Mouse (Mus musculus) frontal cortex, postnatal 10 days (tissue): ENCODE results near the gene Gm6034.
A peak's percentile ranks its signal among the peaks of the same experiment; 100 is the strongest.
"Not testable (repeated sequence)": the region's sequence is repeated elsewhere in the genome, so short reads cannot be mapped to it uniquely, and the experiment has no call there.

Experiments
- DNase-seq, 2 experiments: peaks; one replicate each; pipeline ENCODE4 v3.0.0; 2022; ENCODE audit warnings: low spot score in 2 of 2, mixed read lengths in 1 of 2

Gene Gm6034

GRCm38 (mm10) chr17:36082519-36083232, 39.9 kb downstream of the Gm6034 start:
- DNase-seq: not testable (repeated sequence)

GRCm38 (mm10) chr17:36083266-36083869, 40.6 kb downstream of the Gm6034 start:
- DNase-seq: peak in 1 of 2 experiments; percentile 21

GRCm38 (mm10) chr17:36083870-36084451, 41.2 kb downstream of the Gm6034 start:
- DNase-seq: no peak

GRCm38 (mm10) chr17:36085976-36086375, 43.2 kb downstream of the Gm6034 start:
- DNase-seq: not testable (repeated sequence)

GRCm38 (mm10) chr17:36091933-36092332, 49.2 kb downstream of the Gm6034 start:
- DNase-seq: not testable (repeated sequence)

- not testable (repeated sequence) for DNase-seq
Observed at GRCm38 (mm10) chr17:36092520-36092919, 49.8 kb downstream of the Gm6034 start.

- no peak for DNase-seq
Observed at GRCm38 (mm10) chr17:36093936-36094335, 51.2 kb downstream of the Gm6034 start.

GRCm38 (mm10) chr17:36099603-36100002, 56.8 kb downstream of the Gm6034 start:
- DNase-seq: not testable (repeated sequence)

GRCm38 (mm10) chr17:36102091-36102490, 59.3 kb downstream of the Gm6034 start:
- not testable (repeated sequence) for DNase-seq
